Mouse (Mus musculus) ES-E14 (cell line): ENCODE results near the gene Dut.

Experiments used
- CHD2 ChIP-seq: IDR thresholded peaks from 2 replicates; pipeline ENCODE4 v1.6.1; 2014; ENCODE audit warnings: mild to moderate bottlenecking, low read depth, low read length, inconsistent platforms
- ZC3H11A ChIP-seq: IDR thresholded peaks from 2 replicates; pipeline ENCODE4 v1.6.1; 2012; ENCODE audit warnings: low read depth, mild to moderate bottlenecking, inconsistent platforms, low read length, borderline replicate concordance
- ZNF384 ChIP-seq: IDR thresholded peaks from 2 replicates; pipeline ENCODE4 v1.6.1; 2012; ENCODE audit warnings: low read depth, low read length, inconsistent platforms

GRCm38 (mm10) chr2:125268876-125269275, 21.9 kb downstream of the Dut start:
- TF ChIP-seq CHD2 (no peak), ZNF384 (no peak), ZC3H11A (no peak)
